8 mouse cellular contexts compared by ENCODE assay signal in the genomic region with DNA sequence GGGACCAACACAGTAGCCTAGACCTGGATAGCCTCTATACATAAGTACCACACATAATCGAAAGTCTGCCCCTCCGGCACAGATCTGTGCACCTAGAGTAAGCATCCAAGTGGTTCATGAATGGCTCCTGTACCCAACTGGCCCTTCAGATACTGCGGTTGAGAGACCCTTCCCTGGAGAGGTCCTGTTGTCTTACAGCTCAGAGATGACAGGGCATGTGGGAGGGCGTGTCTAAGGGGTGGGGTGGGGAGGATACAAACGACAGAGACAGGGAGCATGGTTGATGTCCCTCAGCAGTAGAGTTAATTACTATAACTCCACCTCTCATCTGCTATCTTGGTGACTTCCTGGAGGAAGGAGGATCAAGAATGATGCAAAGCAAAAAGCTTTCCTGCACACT. TPM values are rescaled to one million over a fixed set of nuclear protein-coding genes. Genes with fewer than 3 reads are reported as not detected.
DNase-seq lines count a peak whose midpoint lies in the region; ATAC-seq lines count a peak whose summit lies in the region.

No protein-coding gene starts in this region.

- H3K27me3 ChIP-seq in kidney, embryonic 14.5 days (ENCODE audit: control insufficient read depth, insufficient read depth, low read length) = no peaks in the 10 kb centered on the region
- H3K27me3 ChIP-seq in embryonic facial prominence, embryonic 11.5 days (ENCODE audit: control insufficient read depth, insufficient read depth, low read length) = no peaks in the 10 kb centered on the region
- H3K27me3 ChIP-seq in intestine, embryonic 14.5 days (replicated peaks; ENCODE audit: control insufficient read depth, insufficient read depth, low read length) = no peaks in the 10 kb centered on the region

- peak overlapping the region; percentile 36 for H3K9ac ChIP-seq in kidney, embryonic 14.5 days (ENCODE audit: low read depth, low read length)
- peak overlapping the region; percentile 29; the same call in 1 of the 2 replicates for H3K9ac ChIP-seq in embryonic facial prominence, embryonic 11.5 days (replicated peaks; ENCODE audit: low read length)
- H3K9ac ChIP-seq in intestine, embryonic 14.5 days (ENCODE audit: low read length) = peak overlapping the region; percentile 30; the same call in 1 of the 2 replicates

- H3K4me1 ChIP-seq in kidney, embryonic 14.5 days (ENCODE audit: control insufficient read depth, insufficient read depth, low read length) = peaks cover 50% of the 10 kb centered on the region
- peaks cover 6% of the 10 kb centered on the region for H3K4me1 ChIP-seq in embryonic facial prominence, embryonic 11.5 days (ENCODE audit: control insufficient read depth, insufficient read depth, low read length)
- H3K4me1 ChIP-seq in intestine, embryonic 14.5 days (replicated peaks; ENCODE audit: control insufficient read depth, insufficient read depth, low read length) = peaks cover 43% of the 10 kb centered on the region

- peak overlapping the region; percentile 51 for H3K4me3 ChIP-seq in kidney, embryonic 14.5 days (ENCODE audit: low read length)
- peak overlapping the region; percentile 40 for H3K4me3 ChIP-seq in embryonic facial prominence, embryonic 11.5 days (ENCODE audit: low read depth, low read length)
- peak overlapping the region; percentile 44 for H3K4me3 ChIP-seq in intestine, embryonic 14.5 days (ENCODE audit: low read depth, low read length)

- peak overlapping the region; percentile 80 for H3K4me2 ChIP-seq in kidney, embryonic 14.5 days (replicated peaks; ENCODE audit: low read depth, low read length)
- H3K4me2 ChIP-seq in embryonic facial prominence, embryonic 11.5 days (ENCODE audit: low read depth, low read length) = peak overlapping the region; percentile 72
- H3K4me2 ChIP-seq in intestine, embryonic 14.5 days (ENCODE audit: low read length) = peak overlapping the region; percentile 75

- no peak for DNase-seq in kidney, postnatal 25 days
- peak; percentile 15 for DNase-seq in embryonic facial prominence, embryonic 11.5 days (ENCODE audit: low spot score)
- DNase-seq in intestine, embryonic 14.5 days (ENCODE audit: low spot score) = no peak
- DNase-seq in neural tube, embryonic 10.5 days (ENCODE audit: extremely low spot score, low spot score) = peak; percentile 35
- DNase-seq in natural killer cell, adult 2 months (ENCODE audit: low spot score in 2 of 2) = no peak
- no peak for DNase-seq in spleen, postnatal 4 days (ENCODE audit: low spot score in 2 of 2)

- peak overlapping the region; percentile 10; the same call in 1 of the 2 replicates for H3K27ac ChIP-seq in kidney, embryonic 14.5 days (ENCODE audit: low read depth, low read length)
- peak overlapping the region; percentile 25; the same call in 1 of the 2 replicates for H3K27ac ChIP-seq in embryonic facial prominence, embryonic 11.5 days (replicated peaks; ENCODE audit: low read depth, low read length)
- H3K27ac ChIP-seq in intestine, embryonic 14.5 days (ENCODE audit: low read depth) = peak overlapping the region; percentile 12; the same call in 1 of the 2 replicates

- WGBS in kidney, embryonic 14.5 days = 22% methylated on average over 5 of the region's 5 CpGs
- 17% methylated on average over 5 of the region's 5 CpGs for WGBS in embryonic facial prominence, embryonic 11.5 days
- 22% methylated on average over 5 of the region's 5 CpGs for WGBS in intestine, embryonic 14.5 days

- peaks cover 27% of the 10 kb centered on the region for H3K36me3 ChIP-seq in kidney, embryonic 14.5 days (ENCODE audit: control insufficient read depth, insufficient read depth, low read length)
- no peaks in the 10 kb centered on the region; the same call in 1 of the 2 replicates for H3K36me3 ChIP-seq in embryonic facial prominence, embryonic 11.5 days (replicated peaks; ENCODE audit: control insufficient read depth, insufficient read depth, low read depth, low read length)
- peaks cover 23% of the 10 kb centered on the region for H3K36me3 ChIP-seq in intestine, embryonic 14.5 days (ENCODE audit: control insufficient read depth, insufficient read depth, low read length)

- peak; percentile 4; the same call in 1 of the 2 replicates for ATAC-seq in kidney, embryonic 14.5 days (ENCODE audit: low FRiP score, low TSS enrichment)
- ATAC-seq in embryonic facial prominence, embryonic 11.5 days (replicated peaks; ENCODE audit: insufficient number of reproducible peaks, low FRiP score, low TSS enrichment, low read depth) = no peak; the same call in 1 of the 2 replicates
- peak; percentile 17; the same call in 1 of the 2 replicates for ATAC-seq in intestine, embryonic 14.5 days (replicated peaks; ENCODE audit: low FRiP score, low TSS enrichment, low read depth)
- no peak for ATAC-seq in granulocyte monocyte progenitor cell, adult 5-6 weeks (replicated peaks; ENCODE audit: poor library complexity, severe bottlenecking)

- H3K9me3 ChIP-seq in kidney, embryonic 14.5 days (ENCODE audit: control insufficient read depth, low read length) = no peaks in the 10 kb centered on the region
- no peaks in the 10 kb centered on the region for H3K9me3 ChIP-seq in embryonic facial prominence, embryonic 11.5 days (replicated peaks; ENCODE audit: control insufficient read depth, low read length)
- H3K9me3 ChIP-seq in intestine, embryonic 14.5 days (ENCODE audit: control insufficient read depth, low read length) = no peaks in the 10 kb centered on the region

RNA-seq across cellular contexts. Expression of gene Ptprf, which starts 29.9 kb away (rescaled TPM):
- polyA plus RNA-seq in kidney, embryonic 14.5 days (2014; fragmentation: Nextera tagmentation; extraction: Ambion mirVana) = 53.3 and 68.1 TPM in 2 replicates
- polyA plus RNA-seq in embryonic facial prominence, embryonic 11.5 days (2014; fragmentation: Nextera tagmentation; extraction: Ambion mirVana) = 46.3 and 53.5 TPM in 2 replicates
- 69.1 and 73.6 TPM in 2 replicates for polyA plus RNA-seq in intestine, embryonic 14.5 days (2014; fragmentation: Nextera tagmentation; extraction: Ambion mirVana)
- 0.17 TPM in 1 of 2 replicates, not detected in the other for total RNA-seq in granulocyte monocyte progenitor cell, adult 5-6 weeks (2014; fragmentation: Nextera tagmentation)
- 0.04 TPM in 1 of 2 replicates, not detected in the other for total RNA-seq in granulocyte monocyte progenitor cell, adult 5-6 weeks (2017)

Comparison
In these comparisons a context has a peak if more than half of its experiments do, and no peak if none do; other contexts are left out.
1. ATAC-seq: peak in kidney, embryonic 14.5 days (single experiment) and intestine, embryonic 14.5 days (single experiment); none in embryonic facial prominence, embryonic 11.5 days (single experiment) and granulocyte monocyte progenitor cell, adult 5-6 weeks (single experiment).
2. DNase-seq: peak in embryonic facial prominence, embryonic 11.5 days (single experiment) and neural tube, embryonic 10.5 days (single experiment); none in kidney, postnatal 25 days (0 of 2), intestine, embryonic 14.5 days (single experiment), natural killer cell, adult 2 months (0 of 2) and spleen, postnatal 4 days (0 of 2).
3. Peak in every context shown above with its lines, with median percentiles within 50 percentile points of each other: H3K27ac ChIP-seq, H3K4me2 ChIP-seq, H3K4me3 ChIP-seq and H3K9ac ChIP-seq.